Mouse (Mus musculus): ENCODE data around the gene Scaper. TPM values are rescaled to one million over a fixed set of nuclear protein-coding genes. Genes with fewer than 3 reads are reported as not detected.

Gene Scaper
- polyA plus RNA-seq, 1 experiment from 2014 or later, result 13.2 TPM

Other genes starting within 250 kb of the Scaper start
- not detected in 2 replicates for gene 4930563M21Rik, start 72.4 kb upstream of the Scaper start, polyA plus RNA-seq (2014; fragmentation: Nextera tagmentation; extraction: Ambion mirVana)
- gene Rcn2, start 103.7 kb upstream of the Scaper start, polyA plus RNA-seq (2014; fragmentation: Nextera tagmentation; extraction: Ambion mirVana), result 361 and 370 TPM in 2 replicates
- 0.31 and 0.32 TPM in 2 replicates for gene Pstpip1, start 151.8 kb upstream of the Scaper start, polyA plus RNA-seq (2014; fragmentation: Nextera tagmentation; extraction: Ambion mirVana)
- gene Tspan3, start 227.4 kb upstream of the Scaper start, polyA plus RNA-seq (2014; fragmentation: Nextera tagmentation; extraction: Ambion mirVana), result 449 and 499 TPM in 2 replicates

Data from embryonic facial prominence, embryonic 11.5 days (tissue).